Mouse (Mus musculus) small intestine, adult 2 months (tissue): ENCODE data around the gene Saysd1. TPM values are rescaled to one million over a fixed set of nuclear protein-coding genes. Genes with fewer than 3 reads are reported as not detected.

Experiments used
- H3K27ac ChIP-seq: fragments of 200-500 bp; 2 replicates; pipeline ENCODE4 v1.5.1; 2012; ENCODE audit warnings: low read depth, low read length, control low read depth, inconsistent platforms; ENCODE audit not compliant: insufficient read depth
- H3K27me3 ChIP-seq: fragments of 200-500 bp; 2 replicates; pipeline ENCODE4 v1.6.1; 2012; ENCODE audit warnings: mild to moderate bottlenecking, moderate library complexity, low read length, inconsistent platforms; ENCODE audit not compliant: control insufficient read depth, insufficient read depth
- H3K36me3 ChIP-seq: fragments of 200-500 bp; 2 replicates; pipeline ENCODE4 v1.6.1; 2012; ENCODE audit warnings: mild to moderate bottlenecking, low read length, control low read depth, inconsistent platforms; ENCODE audit not compliant: control insufficient read depth, insufficient read depth
- H3K4me1 ChIP-seq: fragments of 200-500 bp; 2 replicates; pipeline ENCODE4 v1.6.1; 2012; ENCODE audit warnings: low read length, inconsistent platforms, mixed read lengths; ENCODE audit not compliant: control insufficient read depth, insufficient read depth, insufficient read length
- H3K4me3 ChIP-seq: fragments of 200-500 bp; 2 replicates; pipeline ENCODE4 v1.5.1; 2012; ENCODE audit warnings: low read depth, mild to moderate bottlenecking, control low read depth, inconsistent platforms, low read length, moderate library complexity
- CTCF ChIP-seq: fragments of 200-500 bp; IDR thresholded peaks from 2 replicates; pipeline ENCODE4 v1.5.1; 2012; ENCODE audit warnings: low read depth, mild to moderate bottlenecking, control low read depth, inconsistent platforms, low read length, moderate library complexity, mixed read lengths; ENCODE audit not compliant: insufficient replicate concordance, insufficient read length; ENCODE audit errors: extremely low read depth
- POLR2A ChIP-seq: fragments of 200-500 bp; IDR thresholded peaks from 2 replicates; pipeline ENCODE4 v1.6.1; 2012; ENCODE audit warnings: low read depth, mild to moderate bottlenecking, control low read depth, inconsistent platforms, low read length, moderate library complexity
- WGBS: fragments of 180-500 bp; shearing (Covaris S2); methylation state at CpG from one replicate; pipeline ENCODE4 v1.1.7; 2018; 5-methylcytosine and 5-hydroxymethylcytosine counted together
- polyA plus RNA-seq: library from polyadenylated mRNA; depleted of rRNA; stranded (reverse); fragments of >200 nt; gene quantifications from 2 replicates; pipeline ENCODE4 v1.2.3, GENCODE M21; 2012

The Saysd1 gene
- polyA plus RNA-seq, 1 experiment: 8.3 TPM

GRCm38 (mm10) chr14:20154245-20154644, 15.9 kb upstream of the Saysd1 start:
- peaks cover 42% of the 10 kb centered on the region for H3K4me1 ChIP-seq
- 78% methylated on average over 7 of the region's 7 CpGs for WGBS
- H3K36me3 ChIP-seq: peaks cover 14% of the 10 kb centered on the region
- no peak overlapping the region for H3K4me3 ChIP-seq
- H3K27ac ChIP-seq: no peak overlapping the region
- H3K27me3 ChIP-seq: no peaks in the 10 kb centered on the region
- TF ChIP-seq POLR2A (no peak), CTCF (no peak)

- H3K4me1 ChIP-seq: peaks cover 20% of the 10 kb centered on the region
- H3K27me3 ChIP-seq: no peaks in the 10 kb centered on the region
- no peak overlapping the region for H3K4me3 ChIP-seq
- H3K27ac ChIP-seq: peak overlapping the region; percentile 78
- peaks cover 28% of the 10 kb centered on the region for H3K36me3 ChIP-seq
- no peak for TF ChIP-seq CTCF
- TF ChIP-seq POLR2A: no peak
- WGBS: 44% methylated on average over 22 of the region's 22 CpGs
Measured at GRCm38 (mm10) chr14:20149127-20150080, 11.1 kb upstream of the Saysd1 start.

- Histone ChIP-seq H3K27ac (peak overlapping the region; percentile 53), H3K36me3 (peaks cover 37% of the 10 kb centered on the region), H3K27me3 (no peaks in the 10 kb centered on the region), H3K4me3 (no peak overlapping the region), H3K4me1 (peaks cover 17% of the 10 kb centered on the region)
- TF ChIP-seq CTCF: no peak
- TF ChIP-seq POLR2A: no peak
- WGBS: 87% methylated on average over 11 of the region's 11 CpGs
Measured at GRCm38 (mm10) chr14:20148514-20148913, 10.2 kb upstream of the Saysd1 start.

- peaks cover 43% of the 10 kb centered on the region for H3K36me3 ChIP-seq
- no peak overlapping the region for H3K27ac ChIP-seq
- TF ChIP-seq POLR2A: no peak
- TF ChIP-seq CTCF: no peak
- WGBS: 89% methylated on average over 7 of the region's 7 CpGs
- no peak overlapping the region for H3K4me3 ChIP-seq
- peaks cover 17% of the 10 kb centered on the region for H3K4me1 ChIP-seq
- no peaks in the 10 kb centered on the region for H3K27me3 ChIP-seq
Measured at GRCm38 (mm10) chr14:20147854-20148253, 9.5 kb upstream of the Saysd1 start.

- no peaks in the 10 kb centered on the region for H3K27me3 ChIP-seq
- TF ChIP-seq POLR2A: no peak
- TF ChIP-seq CTCF: no peak
- 88% methylated on average over 4 of the region's 4 CpGs for WGBS
- no peak overlapping the region for H3K27ac ChIP-seq
- H3K36me3 ChIP-seq: peaks cover 74% of the 10 kb centered on the region
- peaks cover 15% of the 10 kb centered on the region for H3K4me1 ChIP-seq
- H3K4me3 ChIP-seq: no peak overlapping the region
Measured at GRCm38 (mm10) chr14:20144093-20144492, 5.8 kb upstream of the Saysd1 start.

GRCm38 (mm10) chr14:20134965-20135671, 3.2 kb downstream of the Saysd1 start:
- H3K4me1 ChIP-seq: peaks cover 27% of the 10 kb centered on the region
- no peaks in the 10 kb centered on the region for H3K27me3 ChIP-seq
- WGBS: 39% methylated on average over 10 of the region's 10 CpGs
- H3K4me3 ChIP-seq: no peak overlapping the region
- H3K27ac ChIP-seq: peak overlapping the region; percentile 57
- H3K36me3 ChIP-seq: peaks cover 3% of the 10 kb centered on the region
- TF ChIP-seq CTCF (no peak), POLR2A (no peak)

- H3K4me3 ChIP-seq: no peak overlapping the region
- 26% methylated on average over 6 of the region's 6 CpGs for WGBS
- H3K36me3 ChIP-seq: no peaks in the 10 kb centered on the region
- peaks cover 12% of the 10 kb centered on the region for H3K4me1 ChIP-seq
- TF ChIP-seq POLR2A: no peak
- no peak for TF ChIP-seq CTCF
- peak overlapping the region; percentile 20 for H3K27ac ChIP-seq
- H3K27me3 ChIP-seq: no peaks in the 10 kb centered on the region
Measured at GRCm38 (mm10) chr14:20128162-20128561, 10.2 kb downstream of the Saysd1 start.
